Mouse (Mus musculus): ENCODE data around the gene Fbxo9. TPM values are rescaled to one million over a fixed set of nuclear protein-coding genes. Genes with fewer than 3 reads are reported as not detected.
A peak's percentile ranks its signal among the peaks of the same experiment; 100 is the strongest.
"Not testable (repeated sequence)": the region's sequence is repeated elsewhere in the genome, so short reads cannot be mapped to it uniquely, and the experiment has no call there.

The Fbxo9 gene
- total and polyA plus RNA-seq, 3 experiments = 14.3 to 24.2 (median 18.3) TPM

GRCm38 (mm10) chr9:78157221-78157620 is 48.4 kb upstream of the Fbxo9 start:
- peaks cover 32 to 59% of the 10 kb centered on the region in 2 experiments for H3K36me3 ChIP-seq (replicated peaks in 1 of 2; ENCODE audit: control insufficient read depth in 1 of 2, insufficient read depth in 1 of 2, low read length in 1 of 2)
- H3K9ac ChIP-seq (ENCODE audit: insufficient read depth, low read depth) = no peak overlapping the region
- no peak for DNase-seq (ENCODE audit: extremely low read depth)
- in situ Hi-C loops (cut with MboI; ENCODE audit: low pct_ligation_motif_present, low pct_unique_long_range_greater_than_20kb, low sequenced_read_pairs) = no loop called here
- H3K27ac ChIP-seq (ENCODE audit: insufficient read depth, low read depth) = no peak overlapping the region
- no peaks in the 10 kb centered on the region for H3K79me2 ChIP-seq (replicated peaks; ENCODE audit: control insufficient read depth, extremely low read depth, insufficient read depth, poor library complexity, severe bottlenecking)
- H3K4me2 ChIP-seq (ENCODE audit: insufficient read depth, low read depth, poor library complexity, severe bottlenecking) = no peak overlapping the region
- no peaks in the 10 kb centered on the region for H3K9me3 ChIP-seq (replicated peaks; ENCODE audit: low read length)
- TF ChIP-seq MAFK (IDR thresholded peaks at IDR 0.05; ENCODE audit: insufficient replicate concordance, low read length) = no peak
- TF ChIP-seq ETS1 (conservative IDR thresholded peaks at IDR 0.05; ENCODE audit: low read depth, low read length) = no peak
- TF ChIP-seq E2F4 (IDR thresholded peaks at IDR 0.05; ENCODE audit: insufficient replicate concordance, low read depth, low read length) = no peak
- no peak for TF ChIP-seq CTCF (conservative IDR thresholded peaks at IDR 0.05 in 1 of 2, IDR thresholded peaks at IDR 0.05 in 1 of 2; ENCODE audit: low read depth in 2 of 2, low read length in 2 of 2)
- no peak for TF ChIP-seq CHD2 (IDR thresholded peaks at IDR 0.05; ENCODE audit: low read length)
- peaks cover 0 to 4% of the 10 kb centered on the region in 2 experiments; a peak in 2 of 4 replicates for H3K4me1 ChIP-seq (ENCODE audit: control insufficient read depth in 1 of 2, insufficient read depth in 2 of 2)
- no peaks in the 10 kb centered on the region for H3K27me3 ChIP-seq (replicated peaks)
- no peak overlapping the region for H3K4me3 ChIP-seq (replicated peaks in 1 of 3; ENCODE audit: low read depth in 2 of 3, low read length in 2 of 3, poor library complexity in 1 of 3)
- dilution Hi-C loops (cut with MboI; ENCODE audit: extremely low pct_ligation_motif_present, extremely low pct_unique_long_range_greater_than_20kb, low sequenced_read_pairs) = no loop called here

- Histone ChIP-seq H3K4me1 (ENCODE audit: control insufficient read depth in 1 of 2, insufficient read depth in 2 of 2) (peaks cover 6 to 11% of the 10 kb centered on the region in 2 experiments), H3K9ac (ENCODE audit: insufficient read depth, low read depth) (no peak overlapping the region), H3K4me2 (ENCODE audit: insufficient read depth, low read depth, poor library complexity, severe bottlenecking) (no peak overlapping the region), H3K9me3 (replicated peaks; ENCODE audit: low read length) (no peaks in the 10 kb centered on the region), H3K4me3 (replicated peaks in 1 of 3; ENCODE audit: low read depth in 2 of 3, low read length in 2 of 3, poor library complexity in 1 of 3) (no peak overlapping the region), H3K36me3 (replicated peaks in 1 of 2; ENCODE audit: control insufficient read depth in 1 of 2, insufficient read depth in 1 of 2, low read length in 1 of 2) (peaks cover 16 to 41% of the 10 kb centered on the region in 2 experiments), H3K79me2 (replicated peaks; ENCODE audit: control insufficient read depth, extremely low read depth, insufficient read depth, poor library complexity, severe bottlenecking) (no peaks in the 10 kb centered on the region), H3K27me3 (replicated peaks) (no peaks in the 10 kb centered on the region), H3K27ac (ENCODE audit: insufficient read depth, low read depth) (no peak overlapping the region)
- in situ Hi-C loops (cut with MboI; ENCODE audit: low pct_ligation_motif_present, low pct_unique_long_range_greater_than_20kb, low sequenced_read_pairs) = no loop called here
- TF ChIP-seq MEF2A (IDR thresholded peaks at IDR 0.05; ENCODE audit: borderline replicate concordance, low read depth, low read length) (no peak), RAD21 (IDR thresholded peaks at IDR 0.05; ENCODE audit: low read depth, low read length) (peak; percentile 13), MAZ (IDR thresholded peaks at IDR 0.05; ENCODE audit: low read depth, low read length) (no peak), SMC3 (IDR thresholded peaks at IDR 0.05; ENCODE audit: low read depth, low read length) (peak; percentile 23; the same call in 1 of the 2 replicates), CTCF (conservative IDR thresholded peaks at IDR 0.05 in 1 of 2, IDR thresholded peaks at IDR 0.05 in 1 of 2; ENCODE audit: low read depth in 2 of 2, low read length in 2 of 2) (peak in 1 of 2 experiments; percentile 43; a peak in 2 of 4 replicates)
- dilution Hi-C loops (cut with MboI; ENCODE audit: extremely low pct_ligation_motif_present, extremely low pct_unique_long_range_greater_than_20kb, low sequenced_read_pairs) = no loop called here
- DNase-seq (ENCODE audit: extremely low read depth) = no peak
Observed at GRCm38 (mm10) chr9:78154211-78154977, 45.5 kb upstream of the Fbxo9 start.

GRCm38 (mm10) chr9:78149770-78150169 is 40.9 kb upstream of the Fbxo9 start:
- in situ Hi-C loops (cut with MboI; ENCODE audit: low pct_ligation_motif_present, low pct_unique_long_range_greater_than_20kb, low sequenced_read_pairs); H3K9me3 ChIP-seq (replicated peaks; ENCODE audit: low read length); H3K79me2 ChIP-seq (replicated peaks; ENCODE audit: control insufficient read depth, extremely low read depth, insufficient read depth, poor library complexity, severe bottlenecking); H3K27me3 ChIP-seq (replicated peaks); dilution Hi-C loops (cut with MboI; ENCODE audit: extremely low pct_ligation_motif_present, extremely low pct_unique_long_range_greater_than_20kb, low sequenced_read_pairs); H3K4me3 ChIP-seq (replicated peaks in 1 of 3; ENCODE audit: low read depth in 2 of 3, low read length in 2 of 3, poor library complexity in 1 of 3): not testable (repeated sequence)
- Histone ChIP-seq H3K4me1 (ENCODE audit: control insufficient read depth in 1 of 2, insufficient read depth in 2 of 2) (peaks cover 20 to 39% of the 10 kb centered on the region in 2 experiments), H3K36me3 (replicated peaks in 1 of 2; ENCODE audit: control insufficient read depth in 1 of 2, insufficient read depth in 1 of 2, low read length in 1 of 2) (peaks cover 0 to 22% of the 10 kb centered on the region in 2 experiments), H3K27ac (ENCODE audit: insufficient read depth, low read depth) (peak overlapping the region; percentile 10; the same call in 1 of the 2 replicates), H3K9ac (ENCODE audit: insufficient read depth, low read depth) (0 out of 2 replicates have a peak overlapping the region, but pooled peaks have one; percentile 7), H3K4me2 (ENCODE audit: insufficient read depth, low read depth, poor library complexity, severe bottlenecking) (peak overlapping the region; percentile 62)
- peak; percentile 39 for DNase-seq (ENCODE audit: extremely low read depth)
- TF ChIP-seq IRF4 (IDR thresholded peaks at IDR 0.05; ENCODE audit: low read depth, low read length) = peak; percentile 65
- TF ChIP-seq ETS1 (conservative IDR thresholded peaks at IDR 0.05; ENCODE audit: low read depth, low read length) = peak; percentile 63; the same call in 1 of the 2 replicates

Data from CH12.LX (cell line).